Mouse (Mus musculus) fat pad, adult 2 months (tissue): ENCODE measurements around the gene Gas2l2.

Experiments used
- DNase-seq: peaks from one replicate; pipeline ENCODE4 v3.0.0-alpha.2; 2011; ENCODE audit warnings: low read depth, low spot score; ENCODE audit errors: extremely low read depth

The Gas2l2 gene

DNA sequence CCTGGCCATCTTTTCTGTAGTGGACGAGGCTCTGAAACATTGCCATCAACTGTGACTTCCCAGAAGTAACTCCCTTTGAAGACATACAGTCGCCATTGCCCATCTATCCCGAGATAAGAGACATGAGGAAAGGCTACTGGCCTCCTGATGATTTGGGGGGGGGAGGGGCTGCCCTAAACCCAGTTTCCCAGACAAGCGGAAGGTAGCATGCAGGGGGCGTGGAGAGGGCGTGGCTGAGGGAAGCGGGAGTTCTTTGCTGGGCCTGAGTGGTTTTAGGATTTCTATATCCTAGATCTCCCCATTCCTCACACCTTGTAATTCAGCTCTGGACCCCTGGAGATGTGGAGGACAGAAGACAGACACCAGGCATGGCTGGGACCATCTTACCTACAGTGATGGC is 14.6 kb upstream of the Gas2l2 start:
- DNase-seq: no peak

DNA sequence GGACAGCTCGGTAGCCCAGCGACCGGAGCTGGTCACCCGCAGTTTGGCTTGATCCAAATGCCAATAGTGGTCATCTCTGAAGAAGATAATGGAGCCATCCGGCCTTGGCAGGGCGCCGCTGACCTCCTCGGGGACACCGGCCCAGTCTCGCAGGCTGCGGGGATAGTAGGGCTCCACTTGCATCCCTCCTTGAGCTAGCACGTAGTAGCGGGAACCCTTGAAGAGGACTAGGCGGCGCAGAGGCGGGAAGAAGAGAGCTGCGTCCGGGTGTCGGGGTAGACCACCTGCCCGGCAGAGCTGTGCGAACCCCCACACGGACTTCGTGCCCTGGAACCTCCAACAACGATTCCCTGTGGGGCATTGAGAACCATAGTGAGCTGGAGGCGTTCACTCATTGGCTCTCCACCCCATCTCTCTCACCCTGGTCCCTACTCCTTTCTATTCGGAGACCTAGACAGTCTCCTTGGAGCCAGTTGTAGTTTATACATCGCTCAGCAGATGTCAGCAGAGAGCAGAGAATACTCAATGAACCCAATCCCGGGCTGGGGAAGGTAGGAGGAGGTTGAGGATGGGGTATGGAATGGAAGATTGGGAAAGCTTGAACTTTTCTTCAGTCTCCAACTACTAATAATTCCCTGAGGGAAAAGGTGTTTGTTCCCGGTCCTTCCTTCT is 13.5 kb upstream of the Gas2l2 start:
- no peak for DNase-seq

DNA sequence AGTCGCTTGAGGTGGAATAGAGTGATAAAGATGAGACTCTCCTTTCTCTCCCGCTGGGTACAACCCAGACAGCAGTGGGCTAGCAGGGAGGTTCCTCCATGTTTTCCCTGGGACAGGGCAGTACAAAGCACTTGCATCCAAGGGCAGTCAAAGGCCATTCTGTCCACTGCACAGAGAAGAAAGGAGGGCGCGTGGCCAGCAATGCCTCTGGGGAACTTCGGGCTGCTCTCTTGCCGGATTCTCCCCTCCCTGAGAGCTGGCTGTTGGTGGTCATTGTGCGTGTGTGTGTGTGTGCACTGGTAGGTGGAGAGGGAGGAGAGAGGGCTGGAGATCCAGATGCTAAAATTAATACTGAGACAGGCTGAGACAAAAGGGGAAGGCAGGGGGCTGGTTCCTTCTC is 12.0 kb upstream of the Gas2l2 start:
- no peak for DNase-seq

DNA sequence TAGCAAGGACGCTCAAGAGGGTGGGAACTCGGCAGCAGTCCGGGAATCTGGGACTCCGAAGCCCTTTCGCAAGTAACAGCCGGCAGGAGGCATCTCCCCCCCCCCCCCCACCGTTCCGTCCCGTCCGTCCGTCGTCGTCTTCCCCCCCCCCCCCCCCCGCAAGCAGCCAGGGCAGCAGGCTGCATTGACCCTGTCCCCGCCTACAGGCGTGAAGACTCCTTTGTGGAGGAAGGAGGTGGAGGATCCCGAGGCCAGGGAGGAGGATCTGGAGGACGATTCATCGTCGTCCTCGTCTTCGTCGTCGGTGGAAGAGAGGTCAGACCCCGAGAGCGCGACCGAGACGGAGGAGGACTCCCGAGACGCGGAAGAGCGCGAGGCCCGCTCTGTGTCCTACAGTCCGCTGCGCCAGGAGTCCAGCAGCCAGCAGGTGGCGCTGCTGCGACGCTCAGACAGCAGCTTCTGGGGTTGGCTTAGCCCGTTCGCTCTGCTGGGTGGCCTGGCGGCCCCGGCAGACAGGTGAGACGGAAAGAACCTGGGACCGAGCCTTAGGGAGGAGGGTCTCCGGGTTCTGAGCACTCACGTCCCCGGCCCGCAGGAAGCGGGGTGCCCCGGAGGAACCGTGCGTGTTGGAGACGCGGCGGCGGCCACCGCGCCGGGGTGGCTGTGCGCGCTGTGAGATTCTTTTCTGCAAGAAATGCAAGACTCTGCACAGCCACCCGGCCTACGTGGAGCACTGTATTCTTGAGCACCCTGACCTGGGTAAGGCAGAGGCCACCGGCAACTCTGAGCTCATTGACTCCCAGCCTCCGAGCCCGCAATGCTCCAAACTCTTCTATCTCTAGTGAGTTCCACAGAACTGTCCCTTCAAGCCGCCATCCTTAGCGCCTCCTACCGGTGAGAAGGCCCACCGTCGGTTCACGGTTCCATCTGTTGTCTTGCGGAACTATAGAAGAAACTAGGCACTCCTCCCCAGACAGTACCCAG is 11.1 kb upstream of the Gas2l2 start:
- DNase-seq: no peak

DNA sequence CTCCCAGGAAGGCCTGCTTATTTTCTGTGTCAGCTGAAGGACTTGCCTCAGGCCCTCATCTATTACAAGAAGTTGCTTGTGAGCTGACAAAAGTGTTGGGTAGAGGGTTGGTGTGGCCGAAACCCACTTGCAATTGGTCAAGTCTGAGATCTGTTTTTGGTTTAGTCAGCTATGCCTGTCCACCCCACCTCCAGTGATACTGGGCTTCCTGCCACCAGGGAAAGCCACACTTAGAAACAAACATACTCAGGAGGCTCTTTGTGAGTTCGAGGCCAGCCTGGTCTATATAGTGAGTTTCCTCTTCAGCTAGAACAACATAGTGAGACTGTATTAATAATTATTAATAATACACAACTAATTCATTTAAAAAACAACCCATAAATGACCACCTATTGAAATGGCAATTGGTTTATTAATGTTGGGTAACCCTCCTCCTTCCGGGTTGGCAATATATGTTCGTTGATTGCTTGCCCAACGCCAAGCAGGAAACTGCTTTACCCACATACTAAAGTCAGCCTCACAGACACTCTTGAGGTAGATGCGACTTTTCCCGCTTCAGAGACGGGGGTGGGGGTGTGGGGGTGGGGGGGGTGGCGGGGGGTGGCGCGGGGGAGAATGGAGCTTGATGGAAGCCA is 10.3 kb upstream of the Gas2l2 start:
- DNase-seq: no peak

DNA sequence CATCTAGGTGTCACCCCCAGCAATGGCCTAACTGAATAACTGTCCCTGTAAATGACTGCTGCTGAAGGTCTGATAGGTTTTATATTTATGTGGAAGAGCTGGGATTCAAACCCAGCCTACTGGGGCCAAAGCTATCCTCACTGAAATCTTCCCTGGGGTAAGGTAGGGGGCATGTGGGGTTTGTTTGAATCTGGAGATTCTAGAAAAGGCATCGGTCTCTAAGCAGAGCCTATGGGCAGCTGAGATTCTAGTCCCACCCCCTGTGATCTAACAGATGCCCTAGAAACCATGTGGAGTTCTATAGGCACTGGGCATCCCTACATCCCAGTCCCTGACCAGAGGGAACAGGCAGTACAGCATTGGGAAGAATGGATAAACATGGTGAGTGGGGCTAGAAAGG is 8.1 kb upstream of the Gas2l2 start, which contains the start of gene 1700020L24Rik:
Gene 1700020L24Rik (plus strand): TSS at position 301 of the 400 bp plus-strand sequence.
- no peak for DNase-seq

DNA sequence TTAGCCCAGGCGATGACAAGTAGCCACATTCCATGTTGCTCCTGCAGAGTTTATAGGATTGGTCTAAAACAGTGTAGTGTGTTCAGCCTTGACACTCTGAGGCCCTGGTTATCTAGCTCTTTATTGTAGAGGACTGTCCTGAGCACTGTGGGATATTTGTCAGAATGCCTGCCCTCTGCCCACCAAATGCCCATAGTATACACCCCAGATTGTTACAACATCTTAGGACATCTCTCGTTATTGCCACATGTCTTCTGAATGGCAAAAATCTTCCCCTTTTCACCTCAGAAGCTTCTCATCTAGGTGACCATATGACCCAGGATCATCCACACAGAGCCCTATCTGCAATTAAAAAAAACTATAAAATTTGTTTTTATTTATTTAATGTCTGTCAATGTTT is 3.3 kb upstream of the Gas2l2 start:
- no peak for DNase-seq

DNA sequence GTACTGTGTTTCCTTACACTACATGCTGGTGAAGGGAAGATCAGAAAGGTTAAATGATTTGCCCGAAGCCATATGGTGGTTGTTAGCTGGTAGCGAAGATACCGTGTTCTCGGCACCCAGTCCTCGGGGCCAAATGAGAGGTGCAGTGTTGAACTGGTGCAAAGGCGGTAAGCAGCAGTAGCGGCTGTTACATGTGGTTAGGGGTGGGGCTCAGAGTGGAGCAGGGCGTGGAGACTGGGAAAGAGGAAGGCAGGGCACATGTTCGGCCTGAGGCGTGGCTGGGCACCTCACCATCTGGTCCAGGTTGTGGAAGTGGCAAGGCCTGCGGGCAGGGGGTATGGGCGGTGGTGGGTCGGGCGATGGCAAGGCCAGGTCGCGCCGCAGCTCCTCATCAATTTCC is 2.3 kb downstream of the Gas2l2 start:
- no peak for DNase-seq

DNA sequence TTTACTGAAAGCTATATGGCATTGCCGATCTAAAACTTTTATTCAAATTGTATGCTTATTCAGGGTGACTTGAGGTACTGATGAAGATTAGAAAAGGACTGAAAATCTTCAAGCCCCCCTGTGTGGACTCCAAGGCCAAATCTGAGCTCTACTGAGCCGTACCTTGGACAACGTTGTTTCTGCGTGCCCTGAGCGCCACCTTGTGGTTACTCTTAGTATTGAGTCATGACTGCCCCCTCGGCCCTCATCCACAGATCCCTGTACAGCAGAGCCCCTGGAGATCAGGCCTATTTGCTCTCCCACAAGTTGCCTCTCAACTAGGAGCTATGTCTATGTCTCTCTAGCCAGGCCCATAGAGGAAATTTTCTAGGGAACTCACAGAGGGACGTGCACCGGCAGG is 4.6 kb downstream of the Gas2l2 start:
- DNase-seq: no peak

DNA sequence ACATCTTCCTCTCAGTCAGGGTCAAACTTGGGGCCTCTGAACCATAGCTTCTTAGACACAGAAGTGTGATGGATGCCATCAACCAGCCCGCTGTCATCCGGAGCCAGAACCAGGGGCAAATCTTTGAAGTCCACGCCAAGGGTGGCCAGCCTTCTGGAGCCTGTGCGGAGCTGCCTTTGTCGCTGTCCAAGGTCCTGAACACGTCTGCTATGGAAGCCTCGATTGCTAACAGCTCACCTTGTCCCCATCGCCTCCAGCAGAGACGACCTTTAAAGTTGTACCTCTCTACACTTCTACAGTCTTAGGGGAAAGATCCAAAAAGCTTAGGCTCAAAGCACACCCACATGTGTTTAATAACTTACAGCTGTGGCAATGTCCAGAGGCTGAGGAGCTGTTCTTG is 8.0 kb downstream of the Gas2l2 start:
- DNase-seq: no peak

DNA sequence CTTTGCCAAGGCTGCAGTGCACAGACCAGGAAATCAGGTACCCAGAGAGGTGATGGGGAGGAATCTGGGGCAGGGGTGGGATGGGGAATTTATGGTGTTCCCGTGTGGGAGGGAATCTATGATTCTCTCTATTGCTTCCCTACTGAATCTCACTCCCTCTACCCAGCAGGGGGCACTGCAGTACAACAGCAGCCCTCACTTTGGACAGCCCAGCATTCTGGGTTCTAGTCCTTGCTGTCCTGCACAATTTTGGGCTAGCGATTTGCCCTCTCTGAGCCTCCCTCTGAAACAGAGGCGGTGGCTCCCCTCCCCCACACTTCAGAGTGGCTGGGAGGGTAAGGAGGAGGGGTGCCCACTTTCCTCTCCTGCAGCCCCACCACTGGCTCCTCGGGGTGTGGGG is 8.9 kb downstream of the Gas2l2 start:
- DNase-seq: no peak

DNA sequence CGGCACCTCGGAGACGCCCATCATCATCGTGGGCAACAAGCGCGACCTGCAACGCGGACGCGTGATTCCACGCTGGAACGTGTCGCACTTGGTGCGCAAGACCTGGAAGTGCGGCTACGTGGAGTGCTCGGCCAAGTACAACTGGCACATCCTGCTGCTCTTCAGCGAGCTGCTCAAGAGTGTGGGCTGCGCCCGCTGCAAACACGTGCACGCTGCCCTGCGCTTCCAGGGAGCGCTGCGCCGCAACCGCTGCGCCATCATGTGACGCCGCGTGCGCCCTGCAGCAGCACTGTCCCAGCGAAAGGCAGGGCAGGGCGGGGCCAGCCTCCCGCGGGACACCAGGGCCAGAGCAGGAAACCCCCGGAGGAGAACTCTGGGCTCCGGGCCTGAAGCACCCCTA is 10.7 kb downstream of the Gas2l2 start:
- no peak for DNase-seq

DNA sequence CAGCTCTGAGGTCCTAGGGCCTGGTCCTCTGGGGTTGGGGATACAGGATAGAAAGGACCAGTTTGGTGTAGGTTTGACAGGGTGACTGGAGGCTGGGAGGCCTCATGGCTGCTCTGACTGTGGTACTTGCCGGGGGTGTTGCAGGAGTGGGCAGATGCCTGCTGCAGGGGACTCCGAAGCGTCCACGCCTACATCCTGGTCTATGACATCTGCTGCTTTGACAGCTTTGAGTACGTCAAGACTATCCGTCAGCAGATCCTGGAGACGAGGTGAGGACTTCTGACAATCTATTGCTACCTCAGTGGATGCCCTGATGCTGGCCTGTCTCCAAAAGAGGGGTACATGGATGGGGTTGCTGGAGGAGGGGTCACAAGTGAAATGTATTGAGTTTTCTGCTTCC is 11.5 kb downstream of the Gas2l2 start:
- DNase-seq: no peak

DNA sequence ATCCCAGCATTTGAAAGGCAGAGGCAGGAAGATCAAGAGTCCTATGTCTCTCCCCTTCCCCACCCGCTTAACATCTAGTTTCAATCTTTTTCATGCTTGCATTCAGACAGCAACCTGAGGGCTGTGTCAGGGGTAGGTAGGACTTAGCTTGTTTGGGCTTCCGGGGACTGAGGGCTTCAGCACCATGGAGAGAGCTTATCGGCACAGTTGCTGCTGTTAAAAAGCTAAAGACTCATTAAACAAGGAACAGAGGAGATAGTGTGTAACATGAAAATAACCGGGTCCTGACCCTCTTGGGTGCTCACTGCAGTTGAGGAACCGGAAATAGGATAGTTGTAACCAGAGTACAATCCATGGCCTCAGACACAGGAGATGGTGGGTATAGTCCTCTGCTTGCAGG is 12.2 kb downstream of the Gas2l2 start:
- DNase-seq: no peak

DNA sequence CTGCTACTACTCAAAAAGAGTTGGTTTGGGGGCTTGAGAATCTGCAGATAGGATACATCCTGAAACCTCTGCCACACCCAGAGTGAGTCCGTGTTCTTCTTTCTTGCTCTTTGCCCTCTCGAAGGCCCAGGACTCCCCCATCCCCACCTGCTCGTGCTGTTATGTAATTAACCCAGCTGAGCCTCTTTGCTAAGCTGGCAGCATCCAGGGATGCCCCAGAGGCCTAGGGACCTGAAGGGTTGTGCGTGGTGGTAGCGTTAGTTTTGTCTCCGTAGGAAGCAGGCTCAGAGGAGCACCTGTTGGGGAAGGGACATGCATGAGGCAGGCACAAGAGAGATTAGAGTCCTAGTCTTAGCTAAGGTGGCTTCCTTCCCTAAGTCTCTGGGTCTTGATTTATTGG is 18.7 kb downstream of the Gas2l2 start:
- no peak for DNase-seq

DNA sequence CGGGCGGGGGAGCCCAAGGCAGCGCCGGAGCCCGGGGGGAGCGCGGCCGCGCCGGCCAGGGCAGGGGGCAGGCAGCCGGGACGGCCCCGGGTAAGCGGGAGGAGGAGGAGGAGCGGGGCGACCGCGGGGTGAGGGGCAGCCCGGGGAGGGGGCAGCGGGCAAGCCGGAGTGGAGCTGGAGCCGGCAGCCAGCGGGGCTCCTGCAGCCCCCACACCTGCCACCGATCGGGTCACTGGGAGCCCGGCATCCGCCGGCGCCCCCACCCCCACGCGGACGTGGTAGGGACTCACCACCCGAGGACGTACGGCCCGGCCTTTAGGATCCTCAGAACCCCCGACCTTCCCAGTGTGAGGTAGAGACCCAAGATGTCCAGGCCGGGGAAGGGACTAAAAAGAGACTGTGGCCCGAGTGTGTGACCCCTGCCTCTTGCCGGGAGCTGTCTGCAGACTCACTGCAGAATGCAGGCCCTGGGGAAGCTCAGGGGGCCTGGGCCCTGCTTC is 19.4 kb downstream of the Gas2l2 start:
- no peak for DNase-seq

DNA sequence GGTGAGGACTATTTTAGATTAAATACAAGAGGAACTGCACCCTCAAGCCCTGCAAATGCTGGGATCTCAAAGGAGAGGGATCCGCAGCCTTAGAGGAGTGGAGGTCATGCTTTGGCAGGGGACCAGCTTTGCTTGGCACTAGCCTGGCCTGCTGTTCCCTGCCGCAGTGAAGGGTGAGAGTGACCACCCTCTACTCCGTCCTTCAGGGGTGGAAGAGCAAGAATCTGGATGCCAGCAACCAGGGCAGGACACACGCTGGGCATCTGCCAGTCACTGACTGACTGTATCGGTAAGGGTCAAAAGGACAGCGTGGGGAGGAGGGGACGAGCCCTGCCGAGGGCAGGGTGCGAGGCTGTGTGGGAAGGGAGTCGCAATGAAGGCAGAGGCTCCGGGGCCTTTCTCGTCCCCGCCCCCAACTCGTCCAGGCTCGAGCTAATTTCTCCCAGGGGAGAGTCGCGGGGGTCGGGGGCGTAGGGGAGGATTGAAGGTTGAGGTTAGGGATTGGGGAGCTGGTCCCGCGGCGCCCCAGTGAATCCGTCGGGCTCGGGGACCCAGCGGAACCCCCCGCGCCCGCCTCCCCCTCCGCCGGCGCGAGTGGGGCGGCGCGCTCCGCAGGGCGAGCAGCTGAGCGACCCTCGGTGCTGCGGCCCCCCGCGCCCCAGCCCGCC is 20.0 kb downstream of the Gas2l2 start, which contains the start of gene Rasl10b:
Gene Rasl10b (plus strand): TSS at position 51 of the 668 bp plus-strand sequence.
- no peak for DNase-seq

DNA sequence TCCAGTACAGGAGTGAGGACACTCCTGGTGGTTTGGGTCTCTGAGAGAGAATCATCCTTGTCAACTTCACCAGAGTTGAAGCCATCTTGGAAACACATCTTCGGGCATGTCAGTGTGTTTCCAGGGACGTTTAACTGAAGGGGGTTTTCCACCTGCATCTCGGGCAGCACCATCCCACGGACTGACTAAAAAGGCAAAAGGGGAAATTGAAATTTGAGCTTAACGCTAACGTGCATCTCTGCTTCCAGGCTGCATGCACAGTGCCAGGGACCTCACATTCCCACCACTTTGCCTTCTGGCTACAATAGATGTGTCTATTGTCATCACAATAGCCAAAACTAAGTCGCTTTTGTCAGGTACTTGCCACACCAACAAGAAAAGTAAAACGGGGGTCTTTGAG is 21.0 kb downstream of the Gas2l2 start:
- no peak for DNase-seq

DNA sequence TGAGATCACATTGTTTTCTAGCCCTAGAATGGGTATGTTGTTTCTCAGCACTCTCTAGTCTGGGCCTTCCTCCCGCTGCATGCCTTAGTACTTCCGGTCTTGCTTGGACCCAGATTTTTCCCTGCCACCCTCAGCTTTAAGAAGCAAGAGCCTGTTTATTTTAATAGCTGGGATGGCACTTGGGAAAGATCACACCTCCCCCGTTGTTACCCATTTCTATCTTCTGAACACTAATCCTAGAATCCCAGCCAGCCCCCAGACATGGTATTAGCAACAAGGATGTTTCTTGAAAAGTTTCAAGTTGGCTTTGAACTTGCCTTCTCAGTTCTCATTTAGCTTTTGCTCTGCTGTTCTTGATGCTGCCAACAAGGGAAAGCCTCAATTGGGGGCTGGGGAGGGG is 22.9 kb downstream of the Gas2l2 start:
- DNase-seq: no peak

DNA sequence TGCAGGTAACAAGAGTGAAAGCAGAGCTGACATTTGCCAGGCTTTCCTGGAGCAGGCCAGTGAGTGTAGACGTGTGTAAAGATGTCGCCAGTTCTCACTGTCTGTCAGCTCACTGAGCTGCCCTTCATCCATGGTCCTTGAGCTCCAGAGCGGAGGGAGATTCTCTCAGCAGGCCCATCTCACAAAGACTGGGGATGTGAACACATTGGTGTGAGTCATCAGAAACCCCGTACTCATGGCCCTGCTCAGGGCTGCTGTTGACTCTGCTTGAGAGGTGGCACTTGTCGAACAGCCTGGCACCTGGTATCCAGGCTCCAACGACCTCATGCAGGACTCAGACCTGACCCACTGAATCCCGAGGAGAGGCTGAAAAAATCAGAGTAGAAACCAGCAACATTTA is 25.5 kb downstream of the Gas2l2 start:
- no peak for DNase-seq

DNA sequence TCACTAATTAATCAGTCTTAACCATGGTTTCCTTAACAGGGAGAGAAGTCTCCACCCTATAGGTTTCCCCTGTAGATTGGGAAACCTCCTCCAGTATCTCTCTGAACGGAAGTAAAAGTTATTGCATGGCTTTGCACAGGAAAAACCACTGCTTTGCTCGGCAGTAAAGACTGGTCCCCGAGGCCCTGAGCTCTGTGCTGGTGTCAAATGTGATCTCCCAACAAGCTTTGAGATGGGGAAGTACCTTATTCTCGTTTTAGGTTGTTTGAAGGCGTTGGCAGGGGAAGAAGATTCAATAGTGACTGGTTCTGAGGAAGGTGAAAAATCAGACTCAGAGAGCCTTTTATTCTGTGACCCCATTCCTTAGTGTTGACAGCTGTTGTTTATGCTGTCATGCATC is 30.5 kb downstream of the Gas2l2 start:
- no peak for DNase-seq
